Mouse (Mus musculus): ENCODE measurements around the gene Emc6. TPM values are rescaled to one million over a fixed set of nuclear protein-coding genes. Genes with fewer than 3 reads are reported as not detected.

Gene Emc6
- polyA plus RNA-seq, 1 experiment from 2014 or later: 125 TPM

DNA sequence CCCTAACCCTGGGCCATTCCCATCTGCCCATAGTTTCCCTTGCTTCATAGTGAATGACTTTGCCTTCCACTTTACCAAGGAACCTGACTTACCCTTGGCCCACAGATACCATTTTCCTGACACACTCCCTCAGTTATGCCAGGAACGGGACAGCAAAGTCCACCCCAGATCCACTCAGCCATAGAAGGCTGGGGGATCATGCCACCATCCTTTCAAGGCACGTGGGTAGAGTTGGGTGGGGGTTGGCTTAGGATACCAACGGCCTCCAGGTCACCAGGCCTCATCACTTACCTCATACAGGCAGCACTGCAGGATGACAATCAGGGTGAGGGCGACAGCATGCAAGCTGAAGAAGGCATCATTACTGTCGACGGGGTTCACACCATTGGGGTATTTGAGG is 10.4 kb upstream of the Emc6 start:
- Histone ChIP-seq H3K4me2 (no peak overlapping the region), H3K27ac (ENCODE audit: low read depth, low read length) (no peak overlapping the region), H3K9ac (ENCODE audit: low read length) (no peak overlapping the region), H3K4me1 (ENCODE audit: control insufficient read depth, insufficient read depth, low read length) (no peaks in the 10 kb centered on the region), H3K27me3 (ENCODE audit: control insufficient read depth, insufficient read depth, low read length) (no peaks in the 10 kb centered on the region), H3K4me3 (ENCODE audit: low read depth, low read length) (no peak overlapping the region), H3K9me3 (ENCODE audit: control insufficient read depth, low read length) (no peaks in the 10 kb centered on the region), H3K36me3 (ENCODE audit: control insufficient read depth, insufficient read depth, low read length) (peaks cover 8% of the 10 kb centered on the region; the same call in 1 of the 2 replicates)
- DNase-seq (ENCODE audit: low spot score, missing footprints) (no peak), ATAC-seq (ENCODE audit: low FRiP score) (no peak)
- 86% methylated on average over 6 of the region's 6 CpGs for WGBS

DNA sequence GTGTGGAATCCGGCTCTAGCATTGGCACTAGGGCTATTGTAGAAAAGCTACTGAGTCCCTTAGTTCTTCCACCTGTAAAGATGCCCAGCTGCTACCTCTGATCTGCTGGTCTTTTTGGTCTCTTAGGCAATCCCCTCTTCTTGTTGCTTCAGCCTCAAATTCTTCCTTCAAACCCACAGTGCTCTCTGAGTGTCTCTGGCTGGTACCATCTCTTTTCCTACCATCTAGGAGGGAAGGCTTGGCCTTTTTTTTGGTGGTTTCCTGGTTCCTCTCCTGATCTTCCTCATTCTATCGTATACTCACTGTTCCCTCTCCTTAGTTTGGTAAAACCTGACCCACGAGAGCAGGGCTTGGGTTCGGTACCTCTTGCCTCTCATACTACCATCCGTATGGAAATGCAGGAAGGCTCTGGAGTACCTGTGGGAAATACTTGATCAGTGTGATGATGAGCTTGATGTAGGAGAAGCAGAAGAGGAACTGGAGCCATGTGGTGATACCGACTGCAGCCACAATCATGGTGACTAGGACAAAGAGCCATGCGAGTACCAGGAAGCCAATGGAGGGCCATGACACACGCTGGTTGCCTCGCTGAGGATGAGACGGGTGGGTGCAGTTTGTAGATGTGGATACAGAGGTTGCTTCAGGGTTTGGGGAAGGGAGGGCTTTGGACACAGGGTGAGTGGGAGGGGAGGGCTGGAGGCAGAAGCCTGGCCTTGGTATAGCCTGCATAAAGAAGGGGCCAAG is 9.2 kb upstream of the Emc6 start:
- ATAC-seq (ENCODE audit: low FRiP score): no peak
- Histone ChIP-seq H3K4me1 (ENCODE audit: control insufficient read depth, insufficient read depth, low read length) (no peaks in the 10 kb centered on the region), H3K27ac (ENCODE audit: low read depth, low read length) (no peak overlapping the region), H3K9ac (ENCODE audit: low read length) (no peak overlapping the region), H3K4me3 (ENCODE audit: low read depth, low read length) (no peak overlapping the region), H3K36me3 (ENCODE audit: control insufficient read depth, insufficient read depth, low read length) (peaks cover 8% of the 10 kb centered on the region; the same call in 1 of the 2 replicates), H3K9me3 (ENCODE audit: control insufficient read depth, low read length) (no peaks in the 10 kb centered on the region), H3K4me2 (no peak overlapping the region), H3K27me3 (ENCODE audit: control insufficient read depth, insufficient read depth, low read length) (no peaks in the 10 kb centered on the region)
- no peak for DNase-seq (ENCODE audit: low spot score, missing footprints)
- 93% methylated on average over 10 of the region's 10 CpGs for WGBS

DNA sequence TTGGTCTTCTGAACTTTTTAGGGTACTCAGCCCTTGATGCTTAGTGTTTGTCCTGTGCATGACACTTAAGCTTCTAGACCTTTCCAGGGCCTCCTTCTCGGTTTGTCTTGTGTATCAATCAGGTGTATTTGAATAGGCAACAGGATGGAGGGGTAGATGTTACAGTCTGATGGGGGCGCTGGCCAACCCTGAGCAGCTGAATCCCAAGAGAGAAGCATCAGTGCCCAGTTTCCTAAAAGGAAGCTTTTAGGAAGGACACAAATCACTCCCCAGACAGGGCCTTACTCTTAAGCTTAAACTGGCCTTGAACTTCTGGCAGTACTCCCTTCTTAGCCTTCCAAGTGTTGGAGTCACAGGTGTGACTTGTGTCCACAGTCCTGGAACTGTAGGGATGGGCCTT is 1.1 kb upstream of the Emc6 start:
- DNase-seq (ENCODE audit: low spot score, missing footprints): no peak
- Histone ChIP-seq H3K4me1 (ENCODE audit: control insufficient read depth, insufficient read depth, low read length) (peaks cover 5% of the 10 kb centered on the region; the same call in 1 of the 2 replicates), H3K27me3 (ENCODE audit: control insufficient read depth, insufficient read depth, low read length) (no peaks in the 10 kb centered on the region), H3K9me3 (ENCODE audit: control insufficient read depth, low read length) (no peaks in the 10 kb centered on the region), H3K9ac (ENCODE audit: low read length) (peak overlapping the region; percentile 76), H3K4me3 (ENCODE audit: low read depth, low read length) (peak overlapping the region; percentile 95), H3K27ac (ENCODE audit: low read depth, low read length) (peak overlapping the region; percentile 87; the same call in 1 of the 2 replicates), H3K4me2 (peak overlapping the region; percentile 67), H3K36me3 (ENCODE audit: control insufficient read depth, insufficient read depth, low read length) (no peaks in the 10 kb centered on the region)
- WGBS: 2% methylated on average over 2 of the region's 2 CpGs
- no peak for ATAC-seq (ENCODE audit: low FRiP score)

DNA sequence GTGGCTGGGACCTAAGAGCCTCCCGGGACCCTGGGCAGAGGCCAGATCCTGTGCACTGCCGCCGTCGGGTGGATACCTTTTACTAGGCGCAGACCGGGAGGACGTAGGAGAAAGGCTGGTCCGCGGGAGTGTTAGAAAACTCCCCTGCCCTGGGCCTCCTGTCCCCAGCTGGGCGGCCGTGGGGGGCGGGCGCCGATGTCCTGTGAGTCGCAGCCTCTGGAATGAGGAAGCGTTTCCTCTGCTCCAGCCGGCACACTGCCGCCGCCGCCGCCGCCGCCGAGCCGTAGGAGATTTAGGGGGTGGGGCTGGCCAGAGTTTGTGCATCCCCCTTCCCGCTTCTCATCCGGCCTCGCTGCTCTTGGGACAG is 655 bp upstream of the Emc6 start:
- H3K4me1 ChIP-seq (ENCODE audit: control insufficient read depth, insufficient read depth, low read length): peaks cover 5% of the 10 kb centered on the region; the same call in 1 of the 2 replicates
- no peaks in the 10 kb centered on the region for H3K36me3 ChIP-seq (ENCODE audit: control insufficient read depth, insufficient read depth, low read length)
- peak overlapping the region; percentile 67 for H3K4me2 ChIP-seq
- peak overlapping the region; percentile 95 for H3K4me3 ChIP-seq (ENCODE audit: low read depth, low read length)
- peak overlapping the region; percentile 76 for H3K9ac ChIP-seq (ENCODE audit: low read length)
- no peaks in the 10 kb centered on the region for H3K27me3 ChIP-seq (ENCODE audit: control insufficient read depth, insufficient read depth, low read length)
- WGBS: under 1% methylated on average over 12 of the region's 28 CpGs
- H3K27ac ChIP-seq (ENCODE audit: low read depth, low read length): peak overlapping the region; percentile 87
- no peak; the same call in 1 of the 2 replicates for ATAC-seq (ENCODE audit: low FRiP score)
- peak; percentile 96 for DNase-seq (ENCODE audit: low spot score, missing footprints)
- no peaks in the 10 kb centered on the region for H3K9me3 ChIP-seq (ENCODE audit: control insufficient read depth, low read length)

DNA sequence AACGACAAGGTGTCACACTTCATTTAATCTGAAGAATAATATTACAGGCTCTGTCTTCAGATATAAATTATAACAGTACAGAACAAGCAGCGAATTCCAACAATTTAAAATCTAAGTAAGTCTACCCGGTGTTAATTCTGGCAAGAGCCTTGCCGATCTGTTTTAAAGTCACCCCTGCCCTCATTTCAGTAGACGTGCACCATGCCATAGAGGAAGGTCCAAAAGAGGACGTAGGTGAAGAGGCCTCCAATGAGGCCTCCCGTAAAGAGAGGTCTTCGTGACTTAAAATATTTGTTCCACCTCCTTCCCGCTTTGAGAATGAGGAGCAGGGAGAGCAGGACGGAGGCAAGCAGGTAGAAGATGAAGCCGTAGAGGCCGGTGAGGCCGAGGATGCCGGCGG is 651 bp downstream of the Emc6 start:
- no peak for DNase-seq (ENCODE audit: low spot score, missing footprints)
- H3K4me1 ChIP-seq (ENCODE audit: control insufficient read depth, insufficient read depth, low read length): peaks cover 5% of the 10 kb centered on the region; the same call in 1 of the 2 replicates
- H3K4me3 ChIP-seq (ENCODE audit: low read depth, low read length): peak overlapping the region; percentile 95
- H3K9me3 ChIP-seq (ENCODE audit: control insufficient read depth, low read length): no peaks in the 10 kb centered on the region
- no peaks in the 10 kb centered on the region for H3K27me3 ChIP-seq (ENCODE audit: control insufficient read depth, insufficient read depth, low read length)
- no peak overlapping the region; the same call in 1 of the 2 replicates for H3K27ac ChIP-seq (ENCODE audit: low read depth, low read length)
- ATAC-seq (ENCODE audit: low FRiP score): no peak
- 1% methylated on average over 15 of the region's 15 CpGs for WGBS
- no peaks in the 10 kb centered on the region for H3K36me3 ChIP-seq (ENCODE audit: control insufficient read depth, insufficient read depth, low read length)
- H3K9ac ChIP-seq (ENCODE audit: low read length): peak overlapping the region; percentile 91
- peak overlapping the region; percentile 77 for H3K4me2 ChIP-seq

DNA sequence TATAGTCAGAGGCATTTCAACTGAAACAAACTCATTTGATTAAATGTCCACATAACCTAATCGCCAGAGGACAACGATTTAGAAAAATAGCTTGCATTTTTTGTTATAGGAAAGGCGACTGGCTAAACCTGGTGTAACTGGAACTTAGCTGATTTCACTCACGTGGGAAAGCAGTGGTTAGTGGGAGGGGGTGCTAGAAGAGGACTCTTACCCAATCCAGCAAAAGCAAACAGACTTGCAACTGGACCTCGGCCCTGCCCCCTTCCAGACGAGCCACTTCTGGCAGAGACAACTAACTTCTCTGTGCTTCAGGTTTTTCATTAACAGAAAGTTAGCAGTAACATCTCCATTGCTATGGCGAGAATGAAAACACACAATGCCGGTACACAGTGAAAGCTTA is 1.2 kb downstream of the Emc6 start:
- Histone ChIP-seq H3K36me3 (ENCODE audit: control insufficient read depth, insufficient read depth, low read length) (no peaks in the 10 kb centered on the region), H3K27me3 (ENCODE audit: control insufficient read depth, insufficient read depth, low read length) (no peaks in the 10 kb centered on the region), H3K4me1 (ENCODE audit: control insufficient read depth, insufficient read depth, low read length) (peaks cover 5% of the 10 kb centered on the region; the same call in 1 of the 2 replicates), H3K4me2 (peak overlapping the region; percentile 77), H3K27ac (ENCODE audit: low read depth, low read length) (no peak overlapping the region), H3K4me3 (ENCODE audit: low read depth, low read length) (peak overlapping the region; percentile 95), H3K9ac (ENCODE audit: low read length) (peak overlapping the region; percentile 91), H3K9me3 (ENCODE audit: control insufficient read depth, low read length) (no peaks in the 10 kb centered on the region)
- DNase-seq (ENCODE audit: low spot score, missing footprints): peak; percentile 75
- ATAC-seq (ENCODE audit: low FRiP score): no peak
- WGBS: 50% methylated on average over 8 of the region's 8 CpGs

DNA sequence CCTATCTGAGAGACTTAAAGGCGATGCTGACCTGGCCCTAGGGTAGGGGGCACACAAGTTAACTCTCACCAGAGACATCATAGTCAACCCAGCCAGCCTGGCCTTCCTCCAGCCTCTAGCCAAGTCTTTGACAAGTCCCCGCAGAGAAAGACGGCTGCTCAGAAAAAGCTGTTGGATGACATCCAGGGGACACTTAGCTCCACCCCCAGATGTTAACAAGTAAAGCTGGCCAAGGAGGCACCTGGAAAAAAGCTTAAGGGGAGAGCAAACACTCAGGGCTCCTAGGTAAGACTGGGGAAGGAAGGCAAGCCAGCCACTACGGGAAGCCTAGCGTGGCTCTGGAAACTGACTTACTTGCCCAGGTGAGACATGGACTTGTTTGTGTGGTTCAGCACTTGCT is 4.7 kb downstream of the Emc6 start:
- Histone ChIP-seq H3K36me3 (ENCODE audit: control insufficient read depth, insufficient read depth, low read length) (no peaks in the 10 kb centered on the region), H3K4me2 (no peak overlapping the region), H3K4me3 (ENCODE audit: low read depth, low read length) (no peak overlapping the region), H3K9ac (ENCODE audit: low read length) (no peak overlapping the region), H3K9me3 (ENCODE audit: control insufficient read depth, low read length) (no peaks in the 10 kb centered on the region), H3K27me3 (ENCODE audit: control insufficient read depth, insufficient read depth, low read length) (no peaks in the 10 kb centered on the region), H3K4me1 (ENCODE audit: control insufficient read depth, insufficient read depth, low read length) (peaks cover 5% of the 10 kb centered on the region; the same call in 1 of the 2 replicates), H3K27ac (ENCODE audit: low read depth, low read length) (no peak overlapping the region)
- DNase-seq (ENCODE audit: low spot score, missing footprints) (no peak), ATAC-seq (ENCODE audit: low FRiP score) (no peak)
- 81% methylated on average over 5 of the region's 5 CpGs for WGBS

DNA sequence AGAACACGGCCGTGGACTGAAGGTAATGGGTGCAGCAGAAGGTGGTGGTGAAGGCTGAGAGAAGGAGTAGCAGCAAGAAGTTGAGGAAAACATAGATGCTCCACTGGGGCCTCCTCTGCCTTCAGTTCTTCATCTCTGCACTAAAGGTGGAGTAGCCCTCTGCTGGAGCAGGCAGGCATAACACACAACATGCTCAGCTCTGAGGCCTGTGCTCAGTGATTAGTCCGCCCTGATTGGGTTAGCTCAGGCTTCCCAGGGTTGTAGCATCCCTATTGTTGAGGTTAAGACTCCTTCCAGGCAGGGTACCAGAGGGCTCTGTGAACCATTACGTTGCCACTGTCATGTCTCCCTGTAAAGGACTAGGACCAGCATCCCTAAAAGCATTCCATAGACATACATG is 7.6 kb downstream of the Emc6 start:
- WGBS: 45% methylated on average over 4 of the region's 4 CpGs

DNA sequence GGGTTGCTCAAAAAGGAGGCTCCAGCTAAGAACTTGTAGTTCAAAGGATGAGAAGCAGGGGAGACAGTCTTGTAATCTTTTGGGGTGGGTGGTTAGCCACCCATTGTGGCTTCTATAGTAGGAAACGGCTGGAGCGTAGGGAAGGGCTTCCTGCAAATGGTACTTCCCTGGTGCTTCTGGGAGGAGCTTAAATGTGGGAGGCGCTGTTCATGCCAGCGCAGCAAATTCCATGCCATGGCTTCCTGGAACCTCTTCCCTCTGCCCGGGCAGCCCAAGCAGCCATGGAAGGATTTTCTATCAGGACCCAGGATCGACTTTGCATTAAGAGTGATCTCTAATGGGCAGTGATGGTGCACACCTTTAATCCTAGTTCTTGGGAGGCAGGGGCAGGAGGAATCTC is 8.3 kb downstream of the Emc6 start:
- Histone ChIP-seq H3K4me3 (ENCODE audit: low read depth, low read length) (no peak overlapping the region), H3K27me3 (ENCODE audit: control insufficient read depth, insufficient read depth, low read length) (no peaks in the 10 kb centered on the region), H3K36me3 (ENCODE audit: control insufficient read depth, insufficient read depth, low read length) (no peaks in the 10 kb centered on the region), H3K9ac (ENCODE audit: low read length) (no peak overlapping the region), H3K27ac (ENCODE audit: low read depth, low read length) (no peak overlapping the region), H3K4me1 (ENCODE audit: control insufficient read depth, insufficient read depth, low read length) (no peaks in the 10 kb centered on the region), H3K9me3 (ENCODE audit: control insufficient read depth, low read length) (no peaks in the 10 kb centered on the region), H3K4me2 (no peak overlapping the region)
- ATAC-seq (ENCODE audit: low FRiP score): no peak
- WGBS: 73% methylated on average over 6 of the region's 6 CpGs
- no peak for DNase-seq (ENCODE audit: low spot score, missing footprints)

More for the DNA sequence above, 7.6 kb downstream of the Emc6 start:
- no peaks in the 10 kb centered on the region for H3K36me3 ChIP-seq (ENCODE audit: control insufficient read depth, insufficient read depth, low read length)
- H3K9ac ChIP-seq (ENCODE audit: low read length): no peak overlapping the region
- no peak overlapping the region for H3K27ac ChIP-seq (ENCODE audit: low read depth, low read length)
- no peaks in the 10 kb centered on the region for H3K9me3 ChIP-seq (ENCODE audit: control insufficient read depth, low read length)
- peak; percentile 62; the same call in 1 of the 2 replicates for ATAC-seq (ENCODE audit: low FRiP score)
- H3K4me3 ChIP-seq (ENCODE audit: low read depth, low read length): no peak overlapping the region
- no peaks in the 10 kb centered on the region for H3K27me3 ChIP-seq (ENCODE audit: control insufficient read depth, insufficient read depth, low read length)
- H3K4me2 ChIP-seq: no peak overlapping the region
- peak; percentile 92 for DNase-seq (ENCODE audit: low spot score, missing footprints)
- no peaks in the 10 kb centered on the region for H3K4me1 ChIP-seq (ENCODE audit: control insufficient read depth, insufficient read depth, low read length)

Data from midbrain, embryonic 11.5 days (tissue).